Mouse (Mus musculus): ENCODE measurements at regions not wholly inside any gene's neighbourhood (a gene's known extent, or its start where the extent isn't known, plus 50 kb on each side); places are given as distances from the start of the nearest gene placed in this dataset.
"Not testable (repeated sequence)": the region's sequence is repeated elsewhere in the genome, so short reads cannot be mapped to it uniquely, and the experiment has no call there.

GRCm38 (mm10) chr17:47246605-47247004, 122.1 kb upstream of the Mrps10 start:
- H3K4me1 ChIP-seq (ENCODE audit: control insufficient read depth, insufficient read depth, low read length): no peaks in the 10 kb centered on the region
- no peak overlapping the region for H3K4me3 ChIP-seq (ENCODE audit: low read length)
- no peaks in the 10 kb centered on the region for H3K9me3 ChIP-seq (replicated peaks; ENCODE audit: control insufficient read depth, low read length)
- no peak for ATAC-seq (replicated peaks; ENCODE audit: extremely low read depth, insufficient read depth, low FRiP score)
- H3K27me3 ChIP-seq (ENCODE audit: control insufficient read depth, insufficient read depth, low read length): no peaks in the 10 kb centered on the region
- H3K36me3 ChIP-seq (ENCODE audit: control insufficient read depth, insufficient read depth): peaks cover 2% of the 10 kb centered on the region; the same call in 1 of the 2 replicates
- WGBS: 96% methylated on average over 8 of the region's 8 CpGs
- no peak overlapping the region for H3K4me2 ChIP-seq (ENCODE audit: low read depth, low read length)
- H3K27ac ChIP-seq (ENCODE audit: low read length): no peak overlapping the region
- H3K9ac ChIP-seq (ENCODE audit: low read length): no peak overlapping the region

- H3K4me1 ChIP-seq (ENCODE audit: control insufficient read depth, insufficient read depth, low read length): no peaks in the 10 kb centered on the region
- no peaks in the 10 kb centered on the region for H3K27me3 ChIP-seq (ENCODE audit: control insufficient read depth, insufficient read depth, low read length)
- no peak for ATAC-seq (replicated peaks; ENCODE audit: extremely low read depth, insufficient read depth, low FRiP score)
- no peak overlapping the region for H3K4me3 ChIP-seq (ENCODE audit: low read length)
- no peak overlapping the region for H3K27ac ChIP-seq (ENCODE audit: low read length)
- no peaks in the 10 kb centered on the region for H3K9me3 ChIP-seq (replicated peaks; ENCODE audit: control insufficient read depth, low read length)
- H3K36me3 ChIP-seq (ENCODE audit: control insufficient read depth, insufficient read depth): peaks cover 2% of the 10 kb centered on the region; the same call in 1 of the 2 replicates
- H3K9ac ChIP-seq (ENCODE audit: low read length): no peak overlapping the region
- H3K4me2 ChIP-seq (ENCODE audit: low read depth, low read length): no peak overlapping the region
- 90% methylated on average over 9 of the region's 9 CpGs for WGBS
These were observed 123.1 kb upstream of the Mrps10 start for GRCm38 (mm10) chr17:47245635-47246034.

GRCm38 (mm10) chr17:47239086-47239485, 129.6 kb upstream of the Mrps10 start:
- 88% methylated on average over 4 of the region's 4 CpGs for WGBS
- H3K27me3 ChIP-seq (ENCODE audit: control insufficient read depth, insufficient read depth, low read length): no peaks in the 10 kb centered on the region
- ATAC-seq (replicated peaks; ENCODE audit: extremely low read depth, insufficient read depth, low FRiP score): no peak
- no peak overlapping the region for H3K4me2 ChIP-seq (ENCODE audit: low read depth, low read length)
- no peak overlapping the region for H3K27ac ChIP-seq (ENCODE audit: low read length)
- peaks cover 11% of the 10 kb centered on the region for H3K36me3 ChIP-seq (ENCODE audit: control insufficient read depth, insufficient read depth)
- no peaks in the 10 kb centered on the region for H3K4me1 ChIP-seq (ENCODE audit: control insufficient read depth, insufficient read depth, low read length)
- H3K4me3 ChIP-seq (ENCODE audit: low read length): no peak overlapping the region
- H3K9me3 ChIP-seq (replicated peaks; ENCODE audit: control insufficient read depth, low read length): no peaks in the 10 kb centered on the region
- no peak overlapping the region for H3K9ac ChIP-seq (ENCODE audit: low read length)

GRCm38 (mm10) chr17:47237881-47238280, 130.8 kb upstream of the Mrps10 start:
- not testable (repeated sequence) for H3K4me1 ChIP-seq (ENCODE audit: control insufficient read depth, insufficient read depth, low read length); H3K9ac ChIP-seq (ENCODE audit: low read length); ATAC-seq (replicated peaks; ENCODE audit: extremely low read depth, insufficient read depth, low FRiP score); H3K4me2 ChIP-seq (ENCODE audit: low read depth, low read length); H3K9me3 ChIP-seq (replicated peaks; ENCODE audit: control insufficient read depth, low read length); H3K4me3 ChIP-seq (ENCODE audit: low read length); H3K27me3 ChIP-seq (ENCODE audit: control insufficient read depth, insufficient read depth, low read length); H3K36me3 ChIP-seq (ENCODE audit: control insufficient read depth, insufficient read depth); H3K27ac ChIP-seq (ENCODE audit: low read length)
- WGBS: 97% methylated on average over 3 of the region's 3 CpGs

- Histone ChIP-seq H3K4me2 (ENCODE audit: low read depth, low read length) (no peak overlapping the region), H3K36me3 (ENCODE audit: control insufficient read depth, insufficient read depth) (peaks cover 28% of the 10 kb centered on the region), H3K9me3 (replicated peaks; ENCODE audit: control insufficient read depth, low read length) (peaks cover 5% of the 10 kb centered on the region), H3K9ac (ENCODE audit: low read length) (no peak overlapping the region), H3K27ac (ENCODE audit: low read length) (no peak overlapping the region), H3K4me1 (ENCODE audit: control insufficient read depth, insufficient read depth, low read length) (no peaks in the 10 kb centered on the region), H3K27me3 (ENCODE audit: control insufficient read depth, insufficient read depth, low read length) (no peaks in the 10 kb centered on the region), H3K4me3 (ENCODE audit: low read length) (no peak overlapping the region)
- ATAC-seq (replicated peaks; ENCODE audit: extremely low read depth, insufficient read depth, low FRiP score): no peak
- WGBS: 80% methylated on average over 11 of the region's 11 CpGs
These were observed 134.3 kb upstream of the Mrps10 start for GRCm38 (mm10) chr17:47234343-47234742.

- Histone ChIP-seq H3K27ac (ENCODE audit: low read length) (no peak overlapping the region), H3K4me3 (ENCODE audit: low read length) (no peak overlapping the region), H3K9ac (ENCODE audit: low read length) (no peak overlapping the region), H3K36me3 (ENCODE audit: control insufficient read depth, insufficient read depth) (peaks cover 23% of the 10 kb centered on the region), H3K4me2 (ENCODE audit: low read depth, low read length) (no peak overlapping the region), H3K27me3 (ENCODE audit: control insufficient read depth, insufficient read depth, low read length) (no peaks in the 10 kb centered on the region), H3K4me1 (ENCODE audit: control insufficient read depth, insufficient read depth, low read length) (no peaks in the 10 kb centered on the region), H3K9me3 (replicated peaks; ENCODE audit: control insufficient read depth, low read length) (peaks cover 9% of the 10 kb centered on the region)
- ATAC-seq (replicated peaks; ENCODE audit: extremely low read depth, insufficient read depth, low FRiP score): no peak; the same call in 1 of the 2 replicates
- WGBS: 72% methylated on average over 8 of the region's 8 CpGs
These were observed 135.5 kb upstream of the Mrps10 start for GRCm38 (mm10) chr17:47233003-47233678.

GRCm38 (mm10) chr17:47230715-47231114, 138.0 kb upstream of the Mrps10 start:
- H3K4me2 ChIP-seq (ENCODE audit: low read depth, low read length): no peak overlapping the region
- peaks cover 23% of the 10 kb centered on the region for H3K36me3 ChIP-seq (ENCODE audit: control insufficient read depth, insufficient read depth)
- H3K4me3 ChIP-seq (ENCODE audit: low read length): no peak overlapping the region
- no peaks in the 10 kb centered on the region for H3K27me3 ChIP-seq (ENCODE audit: control insufficient read depth, insufficient read depth, low read length)
- WGBS: 93% methylated on average over 10 of the region's 10 CpGs
- no peaks in the 10 kb centered on the region for H3K4me1 ChIP-seq (ENCODE audit: control insufficient read depth, insufficient read depth, low read length)
- no peak for ATAC-seq (replicated peaks; ENCODE audit: extremely low read depth, insufficient read depth, low FRiP score)
- peaks cover 9% of the 10 kb centered on the region for H3K9me3 ChIP-seq (replicated peaks; ENCODE audit: control insufficient read depth, low read length)
- H3K27ac ChIP-seq (ENCODE audit: low read length): no peak overlapping the region
- H3K9ac ChIP-seq (ENCODE audit: low read length): no peak overlapping the region

- 75% methylated on average over 11 of the region's 11 CpGs for WGBS
These were observed 142.3 kb upstream of the Mrps10 start for GRCm38 (mm10) chr17:47226391-47226790.

GRCm38 (mm10) chr17:47225306-47226269, 143.1 kb upstream of the Mrps10 start:
- Histone ChIP-seq H3K27ac (ENCODE audit: low read length) (0 out of 2 replicates have a peak overlapping the region, but pooled peaks have one; percentile 12), H3K27me3 (ENCODE audit: control insufficient read depth, insufficient read depth, low read length) (no peaks in the 10 kb centered on the region), H3K9ac (ENCODE audit: low read length) (no peak overlapping the region), H3K4me3 (ENCODE audit: low read length) (no peak overlapping the region), H3K36me3 (ENCODE audit: control insufficient read depth, insufficient read depth) (peaks cover 8% of the 10 kb centered on the region), H3K4me2 (ENCODE audit: low read depth, low read length) (no peak overlapping the region), H3K9me3 (replicated peaks; ENCODE audit: control insufficient read depth, low read length) (peaks cover 9% of the 10 kb centered on the region), H3K4me1 (ENCODE audit: control insufficient read depth, insufficient read depth, low read length) (peaks cover 3% of the 10 kb centered on the region; the same call in 1 of the 2 replicates)
- no peak for ATAC-seq (replicated peaks; ENCODE audit: extremely low read depth, insufficient read depth, low FRiP score)
- WGBS: 62% methylated on average over 18 of the region's 18 CpGs

More at GRCm38 (mm10) chr17:47226391-47226790, 142.3 kb upstream of the Mrps10 start:
- no peak for ATAC-seq (replicated peaks; ENCODE audit: extremely low read depth, insufficient read depth, low FRiP score)
- H3K9me3 ChIP-seq (replicated peaks; ENCODE audit: control insufficient read depth, low read length): peaks cover 9% of the 10 kb centered on the region
- H3K4me1 ChIP-seq (ENCODE audit: control insufficient read depth, insufficient read depth, low read length): peaks cover 3% of the 10 kb centered on the region; the same call in 1 of the 2 replicates
- H3K36me3 ChIP-seq (ENCODE audit: control insufficient read depth, insufficient read depth): peaks cover 16% of the 10 kb centered on the region
- no peak overlapping the region for H3K27ac ChIP-seq (ENCODE audit: low read length)
- H3K4me2 ChIP-seq (ENCODE audit: low read depth, low read length): no peak overlapping the region
- no peaks in the 10 kb centered on the region for H3K27me3 ChIP-seq (ENCODE audit: control insufficient read depth, insufficient read depth, low read length)
- H3K4me3 ChIP-seq (ENCODE audit: low read length): no peak overlapping the region
- H3K9ac ChIP-seq (ENCODE audit: low read length): no peak overlapping the region
